Mouse (Mus musculus) urinary bladder, postnatal 36 days (tissue): ENCODE measurements around the gene Syt17.

Source experiments
- DNase-seq, 2 experiments: peaks; one replicate each; pipeline ENCODE4 v3.0.0; 2022; ENCODE audit warnings: low spot score in 2 of 2, mixed read lengths in 1 of 2

Gene Syt17

GRCm38 (mm10) chr7:118448134-118448967, at the start of gene Syt17:
Syt17 (minus strand) TSS chr7:118448222.
- peak; percentile 67 to 72 for DNase-seq

- DNase-seq = no peak
Measured at GRCm38 (mm10) chr7:118494892-118495579, 47.0 kb upstream of the Syt17 start.

GRCm38 (mm10) chr7:118493892-118494291, 45.9 kb upstream of the Syt17 start:
- no peak for DNase-seq

- peak; percentile 81 to 87 for DNase-seq
Measured at GRCm38 (mm10) chr7:118491431-118492147, 43.6 kb upstream of the Syt17 start, which contains the start of gene Itpripl2. Itpripl2 (minus strand) TSS chr7:118491975.

- no peak for DNase-seq
Measured at GRCm38 (mm10) chr7:118490666-118491430, 42.8 kb upstream of the Syt17 start.

GRCm38 (mm10) chr7:118489706-118490665, 42.0 kb upstream of the Syt17 start:
- no peak for DNase-seq

GRCm38 (mm10) chr7:118488060-118488664, 40.1 kb upstream of the Syt17 start:
- no peak for DNase-seq

- no peak for DNase-seq
Measured at GRCm38 (mm10) chr7:118486917-118487316, 38.9 kb upstream of the Syt17 start.

- DNase-seq = no peak
Measured at GRCm38 (mm10) chr7:118483996-118484395, 36.0 kb upstream of the Syt17 start.

- DNase-seq = no peak
Measured at GRCm38 (mm10) chr7:118482001-118482400, 34.0 kb upstream of the Syt17 start.

- no peak for DNase-seq
Measured at GRCm38 (mm10) chr7:118481047-118481810, 33.2 kb upstream of the Syt17 start.

- no peak for DNase-seq
Measured at GRCm38 (mm10) chr7:118480160-118480709, 32.2 kb upstream of the Syt17 start.

GRCm38 (mm10) chr7:118478835-118479312, 30.9 kb upstream of the Syt17 start:
- DNase-seq = peak in 1 of 2 experiments; percentile 65

- DNase-seq = no peak
Measured at GRCm38 (mm10) chr7:118476428-118476827, 28.4 kb upstream of the Syt17 start.

GRCm38 (mm10) chr7:118475008-118475705, 27.1 kb upstream of the Syt17 start:
- no peak for DNase-seq

- DNase-seq = no peak
Measured at GRCm38 (mm10) chr7:118472886-118473285, 24.9 kb upstream of the Syt17 start.

- no peak for DNase-seq
Measured at GRCm38 (mm10) chr7:118468060-118468459, 20.0 kb upstream of the Syt17 start.

- peak in 1 of 2 experiments; percentile 15 for DNase-seq
Measured at GRCm38 (mm10) chr7:118464432-118464831, 16.4 kb upstream of the Syt17 start.
